Mouse (Mus musculus) heart, postnatal 14 days (tissue): ENCODE measurements at regions not wholly inside any gene's neighbourhood (a gene's known extent, or its start where the extent isn't known, plus 50 kb on each side); places are given as distances from the start of the nearest gene placed in this dataset.
"Not testable (repeated sequence)": the region's sequence is repeated elsewhere in the genome, so short reads cannot be mapped to it uniquely, and the experiment has no call there.

Experiments used
- DNase-seq, 2 experiments: peaks; one replicate each; pipeline ENCODE4 v3.0.0; 2021 to 2022
- intact Hi-C: fragments of 180-260 bp; cut with DNase I; formaldehyde crosslinking; loops from one replicate; pipeline ENCODE4 v1.15.1; 2025

DNA sequence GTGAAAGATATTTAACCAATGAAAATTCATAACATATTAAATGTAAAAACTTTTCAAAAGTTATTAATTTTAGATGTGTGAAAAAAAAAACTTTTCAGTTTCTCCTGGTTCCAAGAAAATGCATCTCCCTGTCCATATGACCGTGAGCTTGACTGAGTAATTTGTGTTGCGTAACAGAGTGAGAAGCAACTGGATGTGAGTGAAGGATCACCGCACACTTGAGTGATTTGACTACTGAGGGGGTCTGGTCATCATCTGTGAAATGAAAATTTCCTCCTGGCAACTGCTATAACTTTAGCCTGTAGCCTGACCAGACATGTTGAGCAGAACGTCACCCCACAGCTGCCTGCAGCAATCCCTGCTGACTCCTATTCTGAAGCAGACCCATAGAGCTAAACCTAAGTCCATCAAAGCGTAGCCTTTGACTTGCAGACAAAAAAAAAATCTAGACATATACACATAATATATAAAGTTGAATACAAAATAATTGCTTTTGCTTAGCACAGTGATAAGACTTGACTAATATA, 461.2 kb downstream of the Brinp3 start:
- DNase-seq = no peak
- intact Hi-C loops = no loop called here

DNA sequence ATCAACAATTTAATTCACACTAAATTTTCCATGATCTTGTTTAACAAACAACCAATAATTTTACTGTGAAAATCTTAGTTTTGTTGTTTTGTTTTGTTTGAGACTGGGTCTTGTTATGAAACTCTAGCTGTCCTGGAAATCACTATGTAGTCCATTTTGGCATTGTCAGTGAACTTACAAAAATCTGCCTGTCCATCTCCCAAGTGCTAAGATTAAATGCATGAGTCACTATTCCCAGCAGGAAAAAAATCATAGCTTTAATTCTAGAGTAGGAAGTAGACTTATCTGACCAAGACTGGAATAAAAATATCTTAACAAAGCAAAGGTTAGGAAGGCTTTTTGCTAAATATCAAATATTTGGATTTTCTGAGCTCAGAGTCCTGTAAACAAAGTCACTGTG, 461.8 kb downstream of the Brinp3 start:
- intact Hi-C loops = no loop called here
- no peak for DNase-seq

DNA sequence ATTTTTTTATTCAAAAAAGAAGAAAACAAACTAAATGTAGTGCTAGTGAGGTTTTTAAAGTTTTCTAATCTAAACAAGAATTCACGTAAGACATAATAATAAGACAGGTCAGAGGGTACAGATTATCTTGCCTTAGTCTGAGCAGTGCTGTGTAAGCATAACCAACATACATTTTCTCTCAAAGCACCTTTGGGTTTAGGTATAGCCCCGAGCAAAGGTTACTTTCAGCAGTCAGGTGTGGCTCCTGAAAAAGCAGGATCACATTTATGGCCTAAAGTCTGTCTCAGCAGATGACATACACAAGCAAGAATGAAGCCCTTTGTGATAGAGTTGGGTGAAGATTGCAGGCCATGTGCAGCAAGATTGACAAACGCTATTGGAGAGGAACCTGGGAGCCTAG, 465.9 kb downstream of the Brinp3 start:
- intact Hi-C loops = no loop called here
- DNase-seq = no peak

DNA sequence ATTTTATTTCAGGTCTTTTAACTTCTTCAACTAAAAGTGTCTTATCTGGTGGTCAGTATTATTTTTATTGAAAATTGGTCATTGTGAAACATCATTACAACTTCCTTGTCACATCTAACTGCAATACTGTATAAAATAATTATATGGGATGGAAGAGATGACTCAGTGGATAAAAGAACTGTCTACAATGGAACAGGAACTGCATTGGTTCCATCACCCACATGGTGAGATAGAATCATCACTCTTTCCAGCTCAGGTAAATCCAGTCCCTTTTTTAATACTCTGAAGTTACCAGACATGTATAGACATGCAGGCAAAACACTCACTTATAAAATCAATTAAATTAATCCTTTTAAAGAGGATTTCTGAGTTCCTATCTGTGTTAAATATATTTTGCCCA, 473.0 kb downstream of the Brinp3 start:
- intact Hi-C loops = no loop called here
- DNase-seq = no peak

DNA sequence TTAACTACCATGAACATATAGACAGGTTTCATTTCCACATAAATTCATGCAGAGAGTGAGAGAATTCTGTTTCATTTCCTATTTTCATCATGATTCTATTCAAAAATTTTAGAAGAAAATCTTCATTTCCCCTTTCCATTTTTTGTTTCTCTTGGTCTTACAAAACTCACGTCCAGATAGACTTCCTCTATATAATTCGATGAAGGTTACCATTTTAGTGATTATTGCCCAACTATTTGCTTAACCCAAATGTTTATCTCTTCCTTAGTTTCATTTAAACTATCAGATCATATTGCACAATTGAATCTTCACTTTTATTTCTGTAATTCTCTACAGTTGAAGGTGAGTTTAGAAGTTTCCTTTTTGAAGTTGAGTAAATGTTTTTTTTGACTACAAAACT, 473.4 kb downstream of the Brinp3 start:
- DNase-seq = no peak
- intact Hi-C loops = no loop called here

DNA sequence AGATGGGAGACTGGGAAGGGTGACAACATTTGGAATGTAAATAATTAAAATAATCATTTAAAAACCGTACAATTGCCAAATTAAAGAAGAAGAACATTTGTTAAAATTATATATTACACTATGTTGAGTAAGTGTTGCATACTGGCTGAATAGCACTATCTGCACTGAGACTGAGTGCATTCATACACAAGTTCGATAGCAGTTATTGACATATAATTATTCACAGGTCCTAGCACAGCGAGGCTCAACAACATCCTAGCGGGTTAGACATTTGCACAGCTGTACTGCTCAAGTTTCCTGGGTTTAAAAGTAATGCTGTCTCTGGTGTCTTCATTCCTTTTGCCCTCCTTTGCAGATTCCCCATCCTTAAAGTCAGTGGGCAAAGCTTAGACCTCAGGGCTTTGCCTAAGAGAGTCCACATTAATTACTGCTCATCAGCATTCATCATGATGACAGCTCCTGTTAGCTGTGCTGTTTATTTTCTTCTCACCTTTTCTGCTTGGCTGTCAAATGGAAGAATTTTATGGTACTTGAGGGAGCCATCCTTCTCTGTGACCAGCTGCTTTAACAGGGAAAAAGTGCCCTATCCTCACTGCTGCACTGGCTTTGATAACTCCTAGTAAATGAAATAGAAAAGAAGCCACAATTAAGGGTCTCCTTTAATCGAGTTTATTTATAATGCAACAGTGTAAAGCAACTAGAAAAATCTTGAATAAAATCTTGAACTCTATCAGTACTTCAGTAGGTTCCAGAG, 489.1 kb downstream of the Brinp3 start:
- no peak for DNase-seq
- intact Hi-C loops = no loop called here

DNA sequence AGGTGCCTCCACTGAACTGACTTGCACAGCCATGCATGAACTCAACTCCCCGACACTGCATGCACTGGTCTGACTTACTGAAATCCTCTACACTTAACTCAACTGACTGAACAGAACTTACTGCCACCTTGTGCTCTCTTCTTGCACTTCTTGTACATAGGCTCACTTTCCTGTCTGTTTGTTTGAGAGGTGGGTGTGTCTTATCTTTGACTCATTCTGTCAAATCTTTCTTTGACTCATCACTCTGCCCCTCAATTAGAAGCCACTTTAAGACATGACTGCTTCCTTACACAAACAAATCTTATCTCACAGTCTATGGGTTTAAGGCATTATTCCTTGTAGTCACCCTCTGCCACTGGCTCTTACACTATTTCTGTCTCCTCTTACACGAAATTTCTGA, 505.5 kb downstream of the Brinp3 start:
- DNase-seq = no peak
- intact Hi-C loops = no loop called here

DNA sequence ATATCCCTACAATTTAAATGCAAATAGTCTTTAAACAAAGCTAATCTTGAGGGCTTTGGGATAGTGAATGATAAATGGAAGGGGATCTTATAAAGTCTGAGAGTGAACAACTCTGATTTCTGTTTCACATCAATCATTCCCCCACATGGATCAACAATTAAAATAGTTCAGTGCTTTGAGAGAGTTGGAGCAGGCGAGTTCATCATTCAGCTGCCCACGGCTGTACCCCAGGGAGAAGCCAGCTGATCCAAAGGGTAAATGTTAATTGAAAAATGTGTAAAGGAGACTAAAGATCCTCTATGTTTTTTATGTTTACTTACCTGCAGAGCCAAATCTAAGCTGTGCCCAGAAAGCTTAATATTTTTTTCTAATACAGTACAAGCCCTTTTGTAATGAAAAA, 553.2 kb downstream of the Brinp3 start:
- intact Hi-C loops = no loop called here
- DNase-seq = no peak

DNA sequence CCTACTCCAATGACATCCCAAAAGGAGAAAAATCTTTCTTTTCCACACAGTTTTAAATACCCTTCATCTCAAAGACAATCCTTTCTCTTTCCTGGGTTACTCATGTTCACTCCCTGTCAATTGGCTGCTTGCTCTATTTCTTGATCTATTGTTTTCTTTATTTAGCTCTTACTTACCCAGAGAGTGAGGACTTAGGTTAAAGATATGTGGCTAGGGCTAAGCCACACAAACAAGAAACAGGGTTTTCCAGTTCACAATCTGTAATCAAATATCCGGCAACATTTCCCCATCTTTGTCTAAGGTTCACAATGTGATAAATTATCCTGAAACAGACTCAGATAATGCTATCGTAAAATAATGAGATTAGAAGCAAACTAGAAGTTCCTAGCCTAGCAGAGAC, 563.9 kb downstream of the Brinp3 start:
- intact Hi-C loops = no loop called here
- no peak for DNase-seq

DNA sequence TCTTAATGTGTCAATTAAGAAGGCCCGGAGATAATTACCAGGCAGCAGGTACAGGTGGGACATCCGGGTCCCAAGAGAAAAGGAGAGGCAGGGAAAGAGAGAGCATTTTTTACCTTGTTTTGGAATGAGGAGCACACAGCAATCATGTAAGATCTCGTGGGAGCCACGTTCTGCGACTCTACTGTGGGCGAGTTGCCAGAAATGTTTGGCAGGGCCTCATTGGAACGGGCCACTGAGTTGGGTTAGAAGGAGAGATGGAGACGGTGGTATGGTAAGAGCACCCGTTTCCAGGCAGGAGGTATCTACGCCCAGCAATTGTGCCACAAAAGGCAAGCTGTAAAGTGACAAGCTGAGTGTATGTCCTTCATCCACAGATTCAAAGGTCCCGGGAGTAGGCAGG, 579.6 kb downstream of the Brinp3 start:
- intact Hi-C loops = no loop called here
- no peak for DNase-seq

DNA sequence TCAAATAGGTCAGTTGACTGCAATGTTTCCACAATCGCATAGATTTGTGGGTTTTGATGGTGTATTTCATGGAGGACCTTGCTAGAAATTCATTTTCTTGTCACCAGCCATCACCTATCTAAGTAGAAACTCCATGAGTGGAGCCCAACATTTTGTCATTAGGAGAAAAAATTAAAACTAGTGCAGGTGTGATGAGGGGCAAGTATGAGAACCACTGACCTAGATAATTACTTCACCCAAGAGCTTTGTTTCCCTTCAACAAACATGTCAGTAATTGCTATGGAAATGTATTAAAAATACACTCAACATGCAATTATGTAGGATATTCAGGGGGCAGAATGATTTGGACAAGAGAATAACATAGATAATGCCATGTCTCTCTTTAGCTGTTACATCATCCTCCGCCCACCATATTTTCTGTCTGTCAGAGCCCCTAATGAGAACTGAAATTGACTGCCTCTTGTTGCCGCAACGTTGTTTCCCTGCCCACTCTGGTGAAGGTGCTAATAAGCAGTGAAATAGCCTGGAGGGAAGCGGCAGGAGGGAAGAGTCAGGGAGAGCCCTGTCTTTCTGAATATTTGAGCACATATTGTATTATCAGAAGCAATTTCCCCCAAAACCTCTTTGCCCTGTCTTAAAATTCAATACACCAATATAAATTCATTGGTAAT, 589.7 kb downstream of the Brinp3 start:
- intact Hi-C loops = no loop called here
- DNase-seq = no peak

DNA sequence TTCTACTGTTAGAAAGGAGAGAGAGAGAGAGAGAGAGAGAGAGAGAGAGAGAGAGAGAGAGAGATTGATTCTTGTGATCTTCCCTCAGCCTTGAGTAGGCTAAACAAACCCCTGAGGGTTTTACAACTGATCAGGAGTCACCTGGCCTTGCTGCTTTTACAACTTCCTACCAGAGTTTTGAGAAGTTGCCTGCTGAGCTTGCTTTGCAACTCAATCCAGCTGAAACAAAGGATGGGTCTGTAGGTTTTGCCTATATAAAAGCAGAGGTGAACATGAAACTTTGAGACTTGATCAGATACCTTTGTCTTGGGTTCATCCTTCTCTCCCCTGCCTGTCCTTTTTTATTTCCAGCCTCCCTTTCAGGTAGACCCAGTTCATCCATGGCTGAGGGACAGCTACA, 631.0 kb downstream of the Brinp3 start:
- intact Hi-C loops = no loop called here

DNA sequence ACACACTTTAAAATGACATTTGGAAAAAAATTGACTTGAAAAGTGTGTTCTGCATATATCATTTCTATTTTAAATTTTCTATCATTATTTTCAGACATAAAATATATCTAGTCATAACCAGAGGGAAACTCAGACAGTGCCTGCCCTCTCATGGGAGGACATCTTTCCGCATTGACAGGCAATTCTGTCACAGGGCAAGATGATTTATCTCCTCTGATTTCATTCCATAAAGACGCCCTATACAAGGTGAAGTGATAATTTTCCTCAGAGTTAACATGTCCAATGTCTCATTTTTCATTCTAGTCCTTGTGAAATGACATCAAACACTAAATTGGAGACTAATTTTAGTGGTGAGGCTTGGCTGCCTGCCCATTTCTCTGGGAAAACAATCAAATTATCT, 643.6 kb downstream of the Brinp3 start:
- no peak for DNase-seq
- intact Hi-C loops = no loop called here

More for the DNA sequence above, 631.0 kb downstream of the Brinp3 start:
- no peak for DNase-seq

DNA sequence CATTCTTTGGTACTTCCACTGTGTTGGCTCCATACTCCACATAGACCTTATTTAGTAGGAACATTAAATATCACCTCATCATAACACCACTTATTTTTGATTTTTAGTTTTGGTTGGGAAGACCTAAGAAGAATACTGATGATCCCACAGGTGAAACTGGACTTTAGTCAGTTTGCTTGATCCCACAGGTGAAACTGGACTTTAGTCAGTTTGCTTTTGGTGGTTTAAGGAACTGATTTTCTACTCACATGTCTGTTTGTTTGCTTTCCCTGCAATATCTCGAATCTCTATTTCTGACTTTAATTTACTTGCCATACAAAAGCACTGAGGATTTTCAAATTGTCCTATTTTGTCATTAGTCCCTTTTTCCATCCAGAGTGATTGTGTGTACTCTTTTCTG, 680.8 kb downstream of the Brinp3 start:
- no peak for DNase-seq
- intact Hi-C loops = no loop called here

DNA sequence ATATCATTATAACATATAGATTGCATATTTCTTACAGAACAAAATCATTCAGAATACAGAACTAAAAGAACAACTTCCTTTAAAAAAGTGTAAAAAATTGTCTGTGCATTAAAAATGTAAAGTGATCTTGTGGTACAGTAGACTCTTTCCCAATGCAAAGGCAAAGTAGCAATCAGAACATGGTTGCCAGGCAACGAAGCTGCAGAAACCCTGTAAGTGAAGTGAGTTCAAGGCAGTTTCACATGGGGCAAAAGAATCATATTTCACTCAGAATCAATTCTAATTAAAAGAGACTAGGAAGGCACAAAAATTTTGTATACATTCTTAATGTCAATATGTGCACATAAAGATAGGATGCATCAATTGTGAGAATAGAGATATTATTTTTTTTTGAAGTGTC, 692.2 kb downstream of the Brinp3 start:
- intact Hi-C loops = no loop called here

DNA sequence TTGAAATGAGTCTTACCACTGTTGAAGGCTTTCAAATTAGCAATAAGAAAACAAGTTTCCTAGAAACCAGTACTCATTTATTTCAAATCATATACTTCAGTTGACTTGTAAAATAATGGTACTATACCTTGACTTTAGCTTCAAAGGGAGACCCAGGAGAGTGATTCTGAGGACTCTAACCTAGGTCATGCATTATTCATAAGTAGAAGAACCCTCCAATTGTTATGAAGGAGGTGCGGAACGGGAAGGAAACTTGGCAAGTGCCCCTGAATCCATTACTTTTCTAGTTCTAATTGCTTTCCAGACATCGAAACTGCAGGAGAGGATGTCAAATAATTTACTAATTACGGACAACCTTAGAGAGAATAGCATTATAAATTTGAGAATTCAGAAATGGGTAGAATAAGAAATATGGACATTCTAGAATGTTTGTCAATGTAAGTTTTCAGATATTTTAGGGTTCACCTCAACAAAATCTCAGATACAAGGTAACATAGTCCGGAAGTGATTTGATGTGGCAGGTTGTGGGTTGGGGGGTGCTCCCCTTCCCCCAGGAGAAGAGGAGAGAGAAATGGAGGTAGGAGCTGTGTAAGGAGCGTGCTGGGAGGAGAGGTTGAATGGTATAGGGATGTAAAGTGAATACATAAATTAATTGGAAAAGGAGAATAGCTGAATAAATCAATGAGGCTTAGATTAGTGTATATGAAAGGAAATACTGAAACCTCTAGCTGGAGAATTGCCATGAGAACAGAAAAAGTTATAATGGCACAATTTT, 692.9 kb downstream of the Brinp3 start:
- DNase-seq = no peak
- intact Hi-C loops = no loop called here

More for the DNA sequence above, 692.2 kb downstream of the Brinp3 start:
- DNase-seq = no peak

DNA sequence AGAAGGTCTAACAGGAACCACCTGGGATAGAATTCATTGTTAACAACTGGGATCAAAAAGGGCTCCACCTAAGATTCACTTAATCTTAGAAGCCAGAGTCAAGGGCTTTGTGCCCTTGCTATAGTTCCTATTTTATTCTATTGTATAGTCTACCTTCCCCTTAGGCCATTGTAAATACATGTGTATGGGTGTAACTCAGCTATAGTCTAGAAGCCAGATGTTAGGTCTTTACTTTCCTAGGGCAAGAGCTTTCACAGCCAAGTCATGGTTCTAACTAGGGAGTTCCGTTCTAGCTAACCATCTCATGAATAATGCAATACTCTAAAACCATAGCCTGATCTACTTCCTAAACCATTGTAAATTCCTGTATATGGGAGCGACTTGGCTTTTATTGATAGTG, 705.4 kb downstream of the Brinp3 start:
- intact Hi-C loops, DNase-seq: not testable (repeated sequence)

DNA sequence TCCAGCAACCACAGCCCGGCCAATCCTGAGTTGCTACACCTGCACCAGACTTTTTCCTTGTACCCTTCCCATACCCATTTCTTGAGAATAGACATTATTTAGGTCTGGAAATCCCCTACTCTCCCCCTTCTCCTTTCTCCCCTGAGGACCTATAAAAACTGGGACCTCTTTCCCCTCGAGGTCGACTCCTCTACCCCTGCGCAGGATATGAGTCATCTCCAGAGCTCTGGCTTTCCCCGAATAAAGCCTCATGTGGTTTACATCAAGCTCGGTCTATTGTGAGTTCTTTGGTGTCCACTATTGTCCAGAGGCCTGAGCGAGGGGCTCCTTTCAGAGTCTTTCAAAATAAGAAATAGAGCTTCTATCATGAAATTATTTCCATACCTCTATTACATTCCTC, 720.3 kb downstream of the Brinp3 start:
- intact Hi-C loops = not testable (repeated sequence)

DNA sequence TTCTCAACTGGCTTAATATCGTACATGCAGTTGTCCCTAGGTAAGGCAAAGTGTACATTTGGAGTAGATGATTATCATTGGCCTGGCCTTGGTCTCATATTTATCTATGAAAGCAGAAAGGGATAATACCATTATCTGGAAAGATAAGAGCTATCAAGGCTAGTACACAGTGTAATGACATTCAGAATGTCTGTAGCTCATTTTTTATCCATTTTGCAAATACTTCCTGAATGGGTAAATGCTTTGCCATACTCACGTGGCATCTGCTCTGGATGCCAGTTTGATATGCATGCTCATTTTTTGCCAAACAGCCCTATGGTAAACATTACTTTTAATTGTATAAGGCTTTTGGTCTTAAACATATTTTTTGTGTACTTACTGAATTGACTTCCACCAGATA, 723.4 kb downstream of the Brinp3 start:
- DNase-seq = no peak
- intact Hi-C loops = no loop called here

More for the DNA sequence above, 720.3 kb downstream of the Brinp3 start:
- not testable (repeated sequence) for DNase-seq

DNA sequence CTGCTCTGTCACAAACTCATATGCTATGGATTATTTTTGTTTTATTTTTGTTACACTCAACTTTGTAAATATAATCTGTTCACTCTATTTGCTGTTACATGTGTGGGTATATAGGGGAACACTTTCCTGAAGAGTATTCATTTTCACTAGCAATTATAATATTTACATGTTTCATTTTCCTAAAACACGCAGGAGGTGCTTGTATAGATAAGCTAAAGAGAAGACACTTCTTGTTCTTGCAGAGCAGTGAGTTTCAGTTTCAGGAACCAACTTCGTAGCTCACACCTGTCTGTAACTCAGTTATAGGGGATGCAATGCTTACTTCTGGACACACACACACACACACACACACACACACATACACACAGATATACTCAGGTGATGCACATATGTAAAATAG, 724.9 kb downstream of the Brinp3 start:
- intact Hi-C loops = no loop called here
- DNase-seq = no peak

DNA sequence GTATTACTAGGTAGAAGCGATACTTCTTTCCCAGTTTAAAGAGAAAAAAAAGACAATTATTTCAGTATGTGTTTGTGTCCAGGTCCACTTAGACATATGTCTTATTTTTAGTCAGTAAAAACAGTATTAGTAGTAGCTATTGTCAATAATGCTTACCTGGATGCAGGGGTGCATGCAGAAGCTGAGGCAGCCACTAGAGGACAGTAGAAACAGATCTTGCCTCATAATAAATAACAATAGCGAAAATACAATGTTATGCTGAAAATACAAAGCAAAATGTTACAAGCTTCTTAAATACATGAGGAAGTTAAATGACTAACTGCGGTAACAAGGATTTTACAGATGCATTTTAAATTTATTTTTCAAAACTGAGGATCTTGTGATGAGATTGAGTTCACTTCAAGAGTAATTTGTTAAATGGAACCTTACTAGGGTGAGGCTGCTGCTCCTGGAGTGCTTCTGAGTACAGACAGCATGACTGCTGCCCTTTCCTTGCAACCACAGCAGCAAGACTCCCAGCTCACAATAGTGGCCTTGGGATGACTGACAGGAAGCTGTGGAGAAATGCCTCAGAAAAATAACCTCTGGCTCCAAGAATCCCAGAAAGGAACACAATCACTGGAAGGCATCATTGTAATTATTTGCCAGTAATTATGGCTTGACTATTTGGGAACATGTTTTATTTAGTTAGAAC, 728.8 kb downstream of the Brinp3 start:
- intact Hi-C loops = no loop called here
- no peak for DNase-seq
